16 mouse cellular contexts compared by ENCODE assay signal in the genomic region with DNA sequence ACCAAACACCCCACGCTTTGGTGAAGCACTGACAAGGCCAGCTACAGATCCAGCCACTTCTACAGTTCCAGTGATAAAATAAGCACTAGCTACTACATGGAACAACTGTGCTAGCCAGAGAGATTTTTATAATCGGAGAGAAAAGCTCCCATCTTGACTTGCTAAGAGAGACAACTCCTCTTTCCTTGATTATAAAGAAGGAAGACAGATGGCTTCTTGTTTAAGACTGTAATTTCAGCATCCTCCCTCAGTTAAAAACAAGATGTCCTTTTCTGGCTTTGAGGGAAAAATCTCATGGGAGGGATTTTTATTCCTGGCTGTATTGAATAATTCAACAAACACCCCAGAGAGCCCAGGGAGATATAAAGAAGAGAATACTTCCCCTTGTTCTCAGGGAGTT. TPM values are rescaled to one million over a fixed set of nuclear protein-coding genes. Genes with fewer than 3 reads are reported as not detected.
A peak's percentile ranks its signal among the peaks of the same experiment; 100 is the strongest.
DNase-seq lines count a peak whose midpoint lies in the region; ATAC-seq and TF ChIP-seq lines count a peak whose summit lies in the region.
"Had no signal": no experiment of that assay in that cellular context is flagged by ENCODE, and none has a peak within 500 bp of the region (broad histone marks: within the 10 kb centered on the region; RNA-seq: fewer than 3 reads in every experiment).

No protein-coding gene starts in this region.

- TF ChIP-seq CTCF in cerebellum, adult 2 months (IDR thresholded peaks at IDR 0.05; ENCODE audit: borderline replicate concordance, insufficient read depth, low read depth, low read length) = no peak

- no peaks in the 10 kb centered on the region for H3K9me3 ChIP-seq in embryonic facial prominence, embryonic 13.5 days
- H3K9me3 ChIP-seq in embryonic facial prominence, embryonic 10.5 days = no peaks in the 10 kb centered on the region
- no peaks in the 10 kb centered on the region for H3K9me3 ChIP-seq in kidney, embryonic 15.5 days (replicated peaks)
- H3K9me3 ChIP-seq: heart, embryonic 12.5 days had no signal

- H3K4me2 ChIP-seq in embryonic facial prominence, embryonic 13.5 days = no peak overlapping the region
- no peak overlapping the region for H3K4me2 ChIP-seq in kidney, embryonic 15.5 days

- H3K36me3 ChIP-seq in embryonic facial prominence, embryonic 13.5 days = no peaks in the 10 kb centered on the region
- H3K36me3 ChIP-seq in embryonic facial prominence, embryonic 10.5 days (replicated peaks) = no peaks in the 10 kb centered on the region
- H3K36me3 ChIP-seq in kidney, embryonic 15.5 days = no peaks in the 10 kb centered on the region
- H3K36me3 ChIP-seq: heart, embryonic 12.5 days had no signal

- H3K9ac ChIP-seq in embryonic facial prominence, embryonic 13.5 days = no peak overlapping the region
- no peak overlapping the region for H3K9ac ChIP-seq in kidney, embryonic 15.5 days
- H3K9ac ChIP-seq: heart, embryonic 12.5 days; lung, embryonic 14.5 days had no signal

- no peak overlapping the region for H3K4me3 ChIP-seq in embryonic facial prominence, embryonic 13.5 days
- H3K4me3 ChIP-seq in embryonic facial prominence, embryonic 10.5 days = no peak overlapping the region
- no peak overlapping the region for H3K4me3 ChIP-seq in kidney, embryonic 15.5 days (replicated peaks)
- no peak overlapping the region for H3K4me3 ChIP-seq in cerebellum, adult 2 months (replicated peaks; ENCODE audit: insufficient read depth, low read depth, low read length)
- H3K4me3 ChIP-seq: heart, embryonic 12.5 days had no signal

- DNase-seq in embryonic facial prominence, embryonic 10.5 days (ENCODE audit: low spot score) = no peak
- DNase-seq in kidney, adult 9 months = no peak
- DNase-seq in right cerebral cortex, postnatal 25 days = peak; percentile 26
- no peak for DNase-seq in right cerebral cortex, postnatal 14 days
- peak; percentile 86 for DNase-seq in telencephalon, adult 2 months (ENCODE audit: low read depth, low spot score)
- DNase-seq in cerebellum, adult 2 months = no peak
- DNase-seq: cerebellum, postnatal 10 days; kidney, postnatal 25 days; lung, embryonic 14.5 days; midbrain, embryonic 14.5 days; right cerebral cortex, postnatal 4 days; thymus, adult 18-20 months had no signal

- no peak for ATAC-seq in embryonic facial prominence, embryonic 13.5 days (ENCODE audit: insufficient number of reproducible peaks, insufficient read depth, low FRiP score, low TSS enrichment, low read depth)
- ATAC-seq in kidney, embryonic 15.5 days (replicated peaks; ENCODE audit: low FRiP score) = no peak
- ATAC-seq: hindbrain, postnatal 0 days had no signal

- TF ChIP-seq POLR2A in cerebellum, adult 2 months (IDR thresholded peaks at IDR 0.05; ENCODE audit: borderline replicate concordance, insufficient read depth, low read length) = no peak

- 0 out of 2 replicates have a peak overlapping the region, but pooled peaks have one; percentile 39 for H3K27ac ChIP-seq in embryonic facial prominence, embryonic 13.5 days
- H3K27ac ChIP-seq in embryonic facial prominence, embryonic 10.5 days (replicated peaks) = no peak overlapping the region
- peak overlapping the region; percentile 45; the same call in 1 of the 2 replicates for H3K27ac ChIP-seq in kidney, embryonic 15.5 days
- H3K27ac ChIP-seq in cerebellum, adult 2 months (ENCODE audit: insufficient read depth, low read length) = no peak overlapping the region
- H3K27ac ChIP-seq: hindbrain, postnatal 0 days had no signal

- H3K27me3 ChIP-seq in embryonic facial prominence, embryonic 13.5 days = no peaks in the 10 kb centered on the region
- peaks cover 24% of the 10 kb centered on the region for H3K27me3 ChIP-seq in embryonic facial prominence, embryonic 10.5 days (replicated peaks; ENCODE audit: low read depth, poor library complexity, severe bottlenecking)
- H3K27me3 ChIP-seq in kidney, embryonic 15.5 days = no peaks in the 10 kb centered on the region
- no peaks in the 10 kb centered on the region for H3K27me3 ChIP-seq in cerebellum, adult 2 months (ENCODE audit: control insufficient read depth, insufficient read depth, low read length)
- H3K27me3 ChIP-seq: heart, embryonic 12.5 days had no signal

- H3K4me1 ChIP-seq in embryonic facial prominence, embryonic 13.5 days = peaks cover 35% of the 10 kb centered on the region
- peaks cover 39% of the 10 kb centered on the region for H3K4me1 ChIP-seq in embryonic facial prominence, embryonic 10.5 days
- peaks cover 47% of the 10 kb centered on the region for H3K4me1 ChIP-seq in kidney, embryonic 15.5 days
- peaks cover 3% of the 10 kb centered on the region; the same call in 1 of the 2 replicates for H3K4me1 ChIP-seq in cerebellum, adult 2 months (ENCODE audit: control insufficient read depth, insufficient read depth, low read length)

- WGBS in embryonic facial prominence, embryonic 13.5 days = 74% methylated on average over 2 of the region's 2 CpGs
- 82% methylated on average over 2 of the region's 2 CpGs for WGBS in embryonic facial prominence, embryonic 10.5 days
- 76% methylated on average over 2 of the region's 2 CpGs for WGBS in kidney, embryonic 15.5 days
- WGBS in cerebellum, adult 2 months = 84% methylated on average over 2 of the region's 2 CpGs

RNA-seq across cellular contexts. Expression of gene Slc44a1, which starts 1.8 kb away (rescaled TPM):
- 37.3 and 44.6 TPM in 2 replicates for polyA plus RNA-seq in embryonic facial prominence, embryonic 13.5 days (2015; fragmentation: Nextera tagmentation; extraction: Ambion mirVana)
- 14.6 and 16.4 TPM in 2 replicates for polyA plus RNA-seq in embryonic facial prominence, embryonic 10.5 days (2016; fragmentation: Nextera tagmentation; extraction: Ambion mirVana)
- 38.0 and 38.1 TPM in 2 replicates for polyA plus RNA-seq in kidney, embryonic 15.5 days (2015; fragmentation: Nextera tagmentation; extraction: Ambion mirVana)
- polyA plus RNA-seq in cerebellum, adult 2 months (2012; rRNA removed) = 77.0 and 85.3 TPM in 2 replicates

Comparison
In these comparisons a context has a peak if more than half of its experiments do, and no peak if none do; other contexts are left out.
1. H3K27ac ChIP-seq: peak in embryonic facial prominence, embryonic 13.5 days (single experiment) and kidney, embryonic 15.5 days (single experiment); none in embryonic facial prominence, embryonic 10.5 days (single experiment) and cerebellum, adult 2 months (single experiment).
2. DNase-seq: peak in right cerebral cortex, postnatal 25 days (single experiment) and telencephalon, adult 2 months (single experiment); none in embryonic facial prominence, embryonic 10.5 days (single experiment), kidney, adult 9 months (single experiment), right cerebral cortex, postnatal 14 days (single experiment) and cerebellum, adult 2 months (0 of 2).